Mouse (Mus musculus): ENCODE results near the gene Hebp1. TPM values are rescaled to one million over a fixed set of nuclear protein-coding genes. Genes with fewer than 3 reads are reported as not detected.

The Hebp1 gene
- polyA plus RNA-seq, 1 experiment from 2014 or later: 94.2 TPM

GRCm38 (mm10) chr6:135157496-135157895, 40.3 kb downstream of the Hebp1 start:
- ATAC-seq (no peak), DNase-seq (no peak)
- H3K4me1 ChIP-seq (ENCODE audit: insufficient read depth): peaks cover 22% of the 10 kb centered on the region
- TF ChIP-seq CTCF (IDR thresholded peaks at IDR 0.05; ENCODE audit: low read depth) (no peak; the same call in 1 of the 2 replicates), EP300 (IDR thresholded peaks at IDR 0.05; ENCODE audit: low read depth) (no peak)
- WGBS (ENCODE audit: insufficient replicate concordance): 74% methylated on average over 4 of the region's 4 CpGs
- no peak overlapping the region for H3K4me2 ChIP-seq (ENCODE audit: low read depth, low read length)
- H3K9ac ChIP-seq (replicated peaks): no peak overlapping the region
- peaks cover 27% of the 10 kb centered on the region for H3K36me3 ChIP-seq (replicated peaks; ENCODE audit: insufficient read depth, low read length)
- H3K27me3 ChIP-seq (ENCODE audit: insufficient read depth, low read length): no peaks in the 10 kb centered on the region
- H3K9me3 ChIP-seq (ENCODE audit: low read length): no peaks in the 10 kb centered on the region
- no peak overlapping the region for H3K4me3 ChIP-seq (ENCODE audit: low read depth, low read length)
- 0 out of 2 replicates have a peak overlapping the region, but pooled peaks have one; percentile 83 for H3K27ac ChIP-seq (ENCODE audit: low read depth)

DNA sequence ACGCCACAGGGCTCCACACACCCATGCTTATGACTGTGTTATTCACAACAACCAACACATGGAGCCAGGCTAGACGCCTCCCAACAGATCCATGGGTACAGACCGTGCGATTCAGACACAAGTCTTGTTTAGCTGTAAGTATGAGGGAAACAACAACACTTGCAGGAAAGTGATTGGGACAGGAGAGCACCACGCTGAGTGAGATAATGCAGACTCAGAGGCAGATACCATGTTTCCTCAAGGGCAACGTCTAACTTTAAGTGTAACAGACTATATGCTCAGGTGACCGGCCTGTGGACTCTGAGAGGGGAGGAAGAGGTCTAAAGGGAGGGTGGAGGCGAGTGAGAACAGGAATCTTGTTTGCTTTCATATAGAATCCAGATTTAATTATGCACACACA, 41.2 kb downstream of the Hebp1 start:
- Histone ChIP-seq H3K9ac (replicated peaks) (no peak overlapping the region), H3K36me3 (replicated peaks; ENCODE audit: insufficient read depth, low read length) (peaks cover 33% of the 10 kb centered on the region), H3K4me2 (ENCODE audit: low read depth, low read length) (no peak overlapping the region), H3K27me3 (ENCODE audit: insufficient read depth, low read length) (no peaks in the 10 kb centered on the region), H3K27ac (ENCODE audit: low read depth) (no peak overlapping the region), H3K4me3 (ENCODE audit: low read depth, low read length) (no peak overlapping the region), H3K9me3 (ENCODE audit: low read length) (no peaks in the 10 kb centered on the region), H3K4me1 (ENCODE audit: insufficient read depth) (peaks cover 18% of the 10 kb centered on the region; the same call in 1 of the 2 replicates)
- DNase-seq: no peak
- WGBS (ENCODE audit: insufficient replicate concordance): 51% methylated on average over 8 of the region's 8 CpGs
- ATAC-seq: 0 out of 2 replicates have a peak, but pooled peaks have one; percentile 9
- TF ChIP-seq CTCF (IDR thresholded peaks at IDR 0.05; ENCODE audit: low read depth): no peak
- no peak for TF ChIP-seq EP300 (IDR thresholded peaks at IDR 0.05; ENCODE audit: low read depth)

GRCm38 (mm10) chr6:135153719-135154118, 44.1 kb downstream of the Hebp1 start:
- H3K27me3 ChIP-seq (ENCODE audit: insufficient read depth, low read length): no peaks in the 10 kb centered on the region
- WGBS (ENCODE audit: insufficient replicate concordance): 83% methylated on average over 5 of the region's 5 CpGs
- no peak for TF ChIP-seq EP300 (IDR thresholded peaks at IDR 0.05; ENCODE audit: low read depth)
- no peak for TF ChIP-seq CTCF (IDR thresholded peaks at IDR 0.05; ENCODE audit: low read depth)
- H3K9me3 ChIP-seq (ENCODE audit: low read length): no peaks in the 10 kb centered on the region
- DNase-seq (no peak), ATAC-seq (no peak)
- peaks cover 48% of the 10 kb centered on the region for H3K36me3 ChIP-seq (replicated peaks; ENCODE audit: insufficient read depth, low read length)
- H3K27ac ChIP-seq (ENCODE audit: low read depth): no peak overlapping the region
- H3K4me2 ChIP-seq (ENCODE audit: low read depth, low read length): no peak overlapping the region
- peaks cover 7% of the 10 kb centered on the region; the same call in 1 of the 2 replicates for H3K4me1 ChIP-seq (ENCODE audit: insufficient read depth)
- H3K9ac ChIP-seq (replicated peaks): no peak overlapping the region
- no peak overlapping the region for H3K4me3 ChIP-seq (ENCODE audit: low read depth, low read length)

DNA sequence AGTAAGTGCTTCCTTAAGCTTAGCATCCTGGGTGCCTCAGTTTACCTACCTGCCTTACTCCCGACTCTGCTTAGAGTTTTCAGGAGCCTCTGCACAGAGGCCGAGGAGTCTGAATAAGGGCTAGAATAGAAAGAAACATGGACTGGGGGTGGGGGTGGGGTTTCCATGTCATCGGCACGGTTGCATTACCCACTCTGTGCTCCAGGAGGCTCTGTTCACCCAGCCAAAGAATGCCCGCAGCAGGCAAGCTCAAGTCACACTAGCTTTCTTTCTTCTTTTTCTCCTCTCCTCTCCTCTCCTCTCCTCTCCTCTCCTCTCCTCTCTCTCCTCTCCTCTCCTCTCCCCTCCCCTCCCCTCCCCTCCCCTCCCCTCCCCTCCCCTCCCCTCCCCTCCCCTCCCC, 47.5 kb downstream of the Hebp1 start:
- ATAC-seq (peak; percentile 70), DNase-seq (peak; percentile 77)
- 30% methylated on average over 5 of the region's 5 CpGs for WGBS (ENCODE audit: insufficient replicate concordance)

DNA sequence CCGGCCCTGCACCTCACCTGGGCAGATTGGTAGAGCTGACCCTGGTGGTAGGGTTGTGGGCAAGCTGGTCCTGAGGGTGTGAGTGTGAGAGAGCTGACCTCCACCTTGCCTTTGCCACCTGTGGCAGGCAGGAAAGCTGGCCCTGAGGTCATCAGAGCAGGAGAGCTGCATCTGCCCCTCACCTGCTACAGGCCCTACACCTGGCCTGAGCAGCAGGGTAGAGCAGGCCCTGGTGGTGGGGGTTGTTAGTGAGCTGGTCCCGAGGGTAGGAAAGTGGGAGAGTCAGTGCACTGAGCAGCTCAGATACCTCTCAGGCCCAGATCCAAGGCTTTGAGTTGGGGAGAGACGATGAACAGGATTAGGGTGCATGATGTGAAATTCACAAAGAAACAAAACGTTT, 48.1 kb downstream of the Hebp1 start:
- H3K27ac ChIP-seq (ENCODE audit: low read depth): no peak overlapping the region
- H3K9ac ChIP-seq (replicated peaks): no peak overlapping the region
- peaks cover 76% of the 10 kb centered on the region for H3K36me3 ChIP-seq (replicated peaks; ENCODE audit: insufficient read depth, low read length)
- TF ChIP-seq EP300 (IDR thresholded peaks at IDR 0.05; ENCODE audit: low read depth) (no peak), CTCF (IDR thresholded peaks at IDR 0.05; ENCODE audit: low read depth) (no peak)
- no peaks in the 10 kb centered on the region for H3K4me1 ChIP-seq (ENCODE audit: insufficient read depth)
- 83% methylated on average over 4 of the region's 4 CpGs for WGBS (ENCODE audit: insufficient replicate concordance)
- no peak overlapping the region for H3K4me3 ChIP-seq (ENCODE audit: low read depth, low read length)
- no peak overlapping the region for H3K4me2 ChIP-seq (ENCODE audit: low read depth, low read length)
- ATAC-seq (0 out of 2 replicates have a peak, but pooled peaks have one; percentile 5), DNase-seq (no peak)
- H3K27me3 ChIP-seq (ENCODE audit: insufficient read depth, low read length): no peaks in the 10 kb centered on the region
- H3K9me3 ChIP-seq (ENCODE audit: low read length): no peaks in the 10 kb centered on the region

More for the DNA sequence above, 47.5 kb downstream of the Hebp1 start:
- no peak overlapping the region for H3K4me2 ChIP-seq (ENCODE audit: low read depth, low read length)
- H3K9ac ChIP-seq (replicated peaks): no peak overlapping the region
- no peaks in the 10 kb centered on the region for H3K27me3 ChIP-seq (ENCODE audit: insufficient read depth, low read length)
- no peaks in the 10 kb centered on the region for H3K4me1 ChIP-seq (ENCODE audit: insufficient read depth)
- H3K4me3 ChIP-seq (ENCODE audit: low read depth, low read length): no peak overlapping the region
- peaks cover 77% of the 10 kb centered on the region for H3K36me3 ChIP-seq (replicated peaks; ENCODE audit: insufficient read depth, low read length)
- no peak overlapping the region for H3K27ac ChIP-seq (ENCODE audit: low read depth)
- H3K9me3 ChIP-seq (ENCODE audit: low read length): no peaks in the 10 kb centered on the region
- TF ChIP-seq CTCF (IDR thresholded peaks at IDR 0.05; ENCODE audit: low read depth): peak; percentile 79
- no peak for TF ChIP-seq EP300 (IDR thresholded peaks at IDR 0.05; ENCODE audit: low read depth)

- no peak overlapping the region for H3K27ac ChIP-seq (ENCODE audit: low read depth)
- DNase-seq (no peak), ATAC-seq (no peak)
- WGBS (ENCODE audit: insufficient replicate concordance): 80% methylated on average over 4 of the region's 4 CpGs
- H3K9ac ChIP-seq (replicated peaks): no peak overlapping the region
- no peaks in the 10 kb centered on the region for H3K27me3 ChIP-seq (ENCODE audit: insufficient read depth, low read length)
- no peak overlapping the region for H3K4me2 ChIP-seq (ENCODE audit: low read depth, low read length)
- H3K9me3 ChIP-seq (ENCODE audit: low read length): no peaks in the 10 kb centered on the region
- no peak overlapping the region for H3K4me3 ChIP-seq (ENCODE audit: low read depth, low read length)
- peaks cover 71% of the 10 kb centered on the region for H3K36me3 ChIP-seq (replicated peaks; ENCODE audit: insufficient read depth, low read length)
- no peak for TF ChIP-seq EP300 (IDR thresholded peaks at IDR 0.05; ENCODE audit: low read depth)
- no peak for TF ChIP-seq CTCF (IDR thresholded peaks at IDR 0.05; ENCODE audit: low read depth)
- no peaks in the 10 kb centered on the region for H3K4me1 ChIP-seq (ENCODE audit: insufficient read depth)
Measured at GRCm38 (mm10) chr6:135149175-135149574, 48.6 kb downstream of the Hebp1 start.
